Mouse (Mus musculus) A20 (cell line): Measurements from ENCODE around the gene Fgd4.

ENCODE experiments used
- DNase-seq: peaks from one replicate; pipeline ENCODE4 v3.0.0-alpha.2; 2011; ENCODE audit warnings: low read depth, low spot score

Fgd4 gene

GRCm38 (mm10) chr16:16600461-16600860 is at the start of gene Fgd4:
TSS of gene Fgd4 (minus strand) at chr16:16600549.
- DNase-seq = no peak

- peak; percentile 39 for DNase-seq
Measured at GRCm38 (mm10) chr16:16645148-16645547, 44.8 kb upstream of the Fgd4 start.

- DNase-seq = no peak
Measured at GRCm38 (mm10) chr16:16633730-16634129, 33.4 kb upstream of the Fgd4 start.

- no peak for DNase-seq
Measured at GRCm38 (mm10) chr16:16599586-16600401, 555 bp downstream of the Fgd4 start.

GRCm38 (mm10) chr16:16596582-16596981 is 3.8 kb downstream of the Fgd4 start:
- DNase-seq = peak; percentile 15

GRCm38 (mm10) chr16:16592622-16593021 is 7.7 kb downstream of the Fgd4 start:
- DNase-seq = no peak

GRCm38 (mm10) chr16:16584409-16585032 is 15.8 kb downstream of the Fgd4 start:
- peak; percentile 75 for DNase-seq

- no peak for DNase-seq
Measured at GRCm38 (mm10) chr16:16576556-16576955, 23.8 kb downstream of the Fgd4 start.

GRCm38 (mm10) chr16:16574508-16574907 is 25.8 kb downstream of the Fgd4 start:
- no peak for DNase-seq

GRCm38 (mm10) chr16:16573167-16573566 is 27.2 kb downstream of the Fgd4 start:
- no peak for DNase-seq

- no peak for DNase-seq
Measured at GRCm38 (mm10) chr16:16571356-16571755, 29.0 kb downstream of the Fgd4 start.

- no peak for DNase-seq
Measured at GRCm38 (mm10) chr16:16566786-16567185, 33.6 kb downstream of the Fgd4 start.

- DNase-seq = no peak
Measured at GRCm38 (mm10) chr16:16566215-16566614, 34.1 kb downstream of the Fgd4 start.

GRCm38 (mm10) chr16:16565786-16566185 is 34.6 kb downstream of the Fgd4 start:
- no peak for DNase-seq

GRCm38 (mm10) chr16:16560718-16561117 is 39.6 kb downstream of the Fgd4 start:
- DNase-seq = no peak

GRCm38 (mm10) chr16:16559878-16560531 is 40.3 kb downstream of the Fgd4 start:
- DNase-seq = no peak

GRCm38 (mm10) chr16:16559016-16559877 is 41.1 kb downstream of the Fgd4 start:
- no peak for DNase-seq

GRCm38 (mm10) chr16:16557738-16558137 is 42.6 kb downstream of the Fgd4 start:
- no peak for DNase-seq

GRCm38 (mm10) chr16:16554098-16554497 is 46.3 kb downstream of the Fgd4 start:
- DNase-seq = no peak

GRCm38 (mm10) chr16:16552197-16552596 is 48.2 kb downstream of the Fgd4 start:
- DNase-seq = no peak

GRCm38 (mm10) chr16:16549105-16549504 is 51.2 kb downstream of the Fgd4 start:
- DNase-seq = no peak

GRCm38 (mm10) chr16:16546657-16547056 is 53.7 kb downstream of the Fgd4 start:
- no peak for DNase-seq
